Comparison of ENCODE assay signal across 8 mouse cellular contexts in the genomic region with DNA sequence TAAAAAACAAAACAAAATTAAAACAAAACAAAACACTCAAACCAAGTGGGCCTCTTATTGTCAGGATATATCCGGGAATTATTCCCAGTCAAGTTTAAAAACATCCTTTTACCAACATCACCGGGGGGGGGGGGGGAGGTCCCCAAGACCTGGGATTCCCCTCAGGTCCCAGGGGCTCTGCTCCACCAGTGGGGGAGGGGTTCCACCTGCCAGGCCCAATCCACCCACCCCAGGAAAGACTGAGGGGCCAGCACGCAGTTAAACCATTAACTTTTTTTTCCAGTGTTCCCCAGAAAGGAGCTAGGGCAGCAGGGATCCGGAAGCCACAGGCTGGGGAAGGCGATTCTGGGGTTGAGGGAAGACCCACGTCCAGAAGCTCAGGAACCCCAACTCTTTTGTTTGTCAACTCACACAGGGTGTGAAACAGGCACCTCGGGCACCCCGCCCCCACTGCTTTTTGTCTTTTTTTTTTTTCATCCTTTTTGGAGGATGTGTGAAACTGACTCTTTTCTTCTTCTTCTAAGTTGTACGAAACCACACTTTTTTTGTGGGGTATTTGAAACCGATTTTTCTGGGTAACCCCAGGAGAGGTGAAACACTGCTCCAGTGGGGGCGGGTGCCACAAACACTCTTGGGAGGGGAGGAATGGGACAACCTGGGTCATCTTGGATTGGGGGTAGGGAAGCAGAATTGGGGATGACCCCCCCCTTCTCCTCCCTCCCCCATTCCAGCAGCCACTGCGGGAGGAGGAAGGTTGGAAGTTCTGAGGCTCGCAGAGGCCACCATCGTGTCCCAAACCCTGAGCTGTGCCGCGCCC. TPM values are rescaled to one million over a fixed set of nuclear protein-coding genes. Genes with fewer than 3 reads are reported as not detected.
A peak's percentile ranks its signal among the peaks of the same experiment; 100 is the strongest.
DNase-seq lines count a peak whose midpoint lies in the region; ATAC-seq lines count a peak whose summit lies in the region.

No protein-coding gene starts in this region.

- peak overlapping the region; percentile 52 for H3K27ac ChIP-seq in kidney, embryonic 16.5 days (ENCODE audit: low read length)
- H3K27ac ChIP-seq in midbrain, embryonic 12.5 days (replicated peaks) = peak overlapping the region; percentile 88

- no peaks in the 10 kb centered on the region for H3K9me3 ChIP-seq in kidney, embryonic 16.5 days (ENCODE audit: low read length)
- H3K9me3 ChIP-seq in midbrain, embryonic 12.5 days = no peaks in the 10 kb centered on the region

- WGBS in kidney, embryonic 16.5 days = 10% methylated on average over 16 of the region's 16 CpGs
- 22% methylated on average over 16 of the region's 16 CpGs for WGBS in midbrain, embryonic 12.5 days

- peak overlapping the region; percentile 100 for H3K9ac ChIP-seq in kidney, embryonic 16.5 days (replicated peaks; ENCODE audit: low read length)
- peak overlapping the region; percentile 93 for H3K9ac ChIP-seq in midbrain, embryonic 12.5 days (replicated peaks)

- peak overlapping the region; percentile 96 for H3K4me3 ChIP-seq in kidney, embryonic 16.5 days (ENCODE audit: low read length)
- peak overlapping the region; percentile 98 for H3K4me3 ChIP-seq in midbrain, embryonic 12.5 days

- H3K27me3 ChIP-seq in kidney, embryonic 16.5 days (ENCODE audit: insufficient read depth, low read length) = no peaks in the 10 kb centered on the region
- H3K27me3 ChIP-seq in midbrain, embryonic 12.5 days = 0 out of 2 replicates have a peak, but pooled peaks cover 6% of the 10 kb centered on the region

- peaks cover 29% of the 10 kb centered on the region for H3K4me1 ChIP-seq in kidney, embryonic 16.5 days (ENCODE audit: insufficient read depth, low read length)
- H3K4me1 ChIP-seq in midbrain, embryonic 12.5 days = peaks cover 22% of the 10 kb centered on the region

- peaks cover 34% of the 10 kb centered on the region for H3K36me3 ChIP-seq in kidney, embryonic 16.5 days (ENCODE audit: insufficient read depth, low read length)
- peaks cover 42% of the 10 kb centered on the region for H3K36me3 ChIP-seq in midbrain, embryonic 12.5 days

- no peak for ATAC-seq in kidney, embryonic 16.5 days (ENCODE audit: low FRiP score, low TSS enrichment)
- no peak for ATAC-seq in midbrain, embryonic 12.5 days (ENCODE audit: low FRiP score, low read depth)

- intact Hi-C loops in heart, postnatal 10 days (cut with DNase I) = loop anchor here (10.0 kb wide), 1 partner anchor 273 kb away; a partner anchor contains a TSS

- no peak for DNase-seq in kidney, postnatal 25 days
- DNase-seq in T-cell, adult 2 months (ENCODE audit: low spot score) = peak; percentile 38
- peak; percentile 31 to 43 for DNase-seq in heart, postnatal 10 days
- no peak for DNase-seq in Muller cell, postnatal 12 days (ENCODE audit: inconsistent ontology term)
- no peak for DNase-seq in layer of hippocampus, postnatal 14 days (ENCODE audit: low spot score in 2 of 2)
- no peak for DNase-seq in lung, postnatal 10 days

- H3K4me2 ChIP-seq in kidney, embryonic 16.5 days (replicated peaks; ENCODE audit: low read depth, low read length) = peak overlapping the region; percentile 67
- H3K4me2 ChIP-seq in midbrain, embryonic 12.5 days (replicated peaks) = peak overlapping the region; percentile 88

RNA-seq across cellular contexts. Expression of a gene that starts 1.7 kb away (rescaled TPM):
- polyA plus RNA-seq in kidney, embryonic 16.5 days (2015; fragmentation: Nextera tagmentation; extraction: Ambion mirVana) = 118 and 126 TPM in 2 replicates
- 10 to 100 TPM; 40.3 to 51.8 TPM for total RNA-seq in heart, postnatal 10 days (2021)
- polyA plus RNA-seq in midbrain, embryonic 12.5 days (2016; fragmentation: Nextera tagmentation; extraction: Ambion mirVana) = 185 and 191 TPM in 2 replicates
- 10 to 100 TPM; 33.3 to 35.0 TPM for total RNA-seq in layer of hippocampus, postnatal 14 days (2021)

RNA-seq across cellular contexts. Expression of a gene that starts 25.1 kb away (rescaled TPM):
- polyA plus RNA-seq in kidney, embryonic 16.5 days (2015; fragmentation: Nextera tagmentation; extraction: Ambion mirVana) = 840 and 906 TPM in 2 replicates
- 1,000 to 10,000 TPM; 1,658 to 1,691 TPM for total RNA-seq in heart, postnatal 10 days (2021)
- polyA plus RNA-seq in midbrain, embryonic 12.5 days (2016; fragmentation: Nextera tagmentation; extraction: Ambion mirVana) = 398 and 414 TPM in 2 replicates
- 100 to 1,000 TPM; 620 to 655 TPM for total RNA-seq in layer of hippocampus, postnatal 14 days (2021)

RNA-seq across cellular contexts. Expression of a gene that starts 32.4 kb away (rescaled TPM):
- 266 and 277 TPM in 2 replicates for polyA plus RNA-seq in kidney, embryonic 16.5 days (2015; fragmentation: Nextera tagmentation; extraction: Ambion mirVana)
- 100 to 1,000 TPM; 102 to 105 TPM for total RNA-seq in heart, postnatal 10 days (2021)
- 288 and 314 TPM in 2 replicates for polyA plus RNA-seq in midbrain, embryonic 12.5 days (2016; fragmentation: Nextera tagmentation; extraction: Ambion mirVana)
- total RNA-seq in layer of hippocampus, postnatal 14 days (2021) = 100 to 1,000 TPM; 121 to 131 TPM

RNA-seq across cellular contexts. Expression of a gene that starts 44.3 kb away (rescaled TPM):
- 3.8 and 5.1 TPM in 2 replicates for polyA plus RNA-seq in kidney, embryonic 16.5 days (2015; fragmentation: Nextera tagmentation; extraction: Ambion mirVana)
- 10 to 100 TPM; 12.7 to 16.1 TPM for total RNA-seq in heart, postnatal 10 days (2021)
- polyA plus RNA-seq in midbrain, embryonic 12.5 days (2016; fragmentation: Nextera tagmentation; extraction: Ambion mirVana) = 18.4 and 19.7 TPM in 2 replicates
- total RNA-seq in layer of hippocampus, postnatal 14 days (2021) = 10 to 100 TPM; 20.3 to 24.2 TPM

Comparison
In these comparisons a context has a peak if more than half of its experiments do, and no peak if none do; other contexts are left out.
1. DNase-seq: peak in T-cell, adult 2 months (single experiment) and heart, postnatal 10 days (2 of 2); none in kidney, postnatal 25 days (0 of 2), Muller cell, postnatal 12 days (single experiment), layer of hippocampus, postnatal 14 days (0 of 2) and lung, postnatal 10 days (single experiment).